Mouse (Mus musculus): ENCODE data around the gene Kctd19.
A peak's percentile ranks its signal among the peaks of the same experiment; 100 is the strongest.

Gene Kctd19

DNA sequence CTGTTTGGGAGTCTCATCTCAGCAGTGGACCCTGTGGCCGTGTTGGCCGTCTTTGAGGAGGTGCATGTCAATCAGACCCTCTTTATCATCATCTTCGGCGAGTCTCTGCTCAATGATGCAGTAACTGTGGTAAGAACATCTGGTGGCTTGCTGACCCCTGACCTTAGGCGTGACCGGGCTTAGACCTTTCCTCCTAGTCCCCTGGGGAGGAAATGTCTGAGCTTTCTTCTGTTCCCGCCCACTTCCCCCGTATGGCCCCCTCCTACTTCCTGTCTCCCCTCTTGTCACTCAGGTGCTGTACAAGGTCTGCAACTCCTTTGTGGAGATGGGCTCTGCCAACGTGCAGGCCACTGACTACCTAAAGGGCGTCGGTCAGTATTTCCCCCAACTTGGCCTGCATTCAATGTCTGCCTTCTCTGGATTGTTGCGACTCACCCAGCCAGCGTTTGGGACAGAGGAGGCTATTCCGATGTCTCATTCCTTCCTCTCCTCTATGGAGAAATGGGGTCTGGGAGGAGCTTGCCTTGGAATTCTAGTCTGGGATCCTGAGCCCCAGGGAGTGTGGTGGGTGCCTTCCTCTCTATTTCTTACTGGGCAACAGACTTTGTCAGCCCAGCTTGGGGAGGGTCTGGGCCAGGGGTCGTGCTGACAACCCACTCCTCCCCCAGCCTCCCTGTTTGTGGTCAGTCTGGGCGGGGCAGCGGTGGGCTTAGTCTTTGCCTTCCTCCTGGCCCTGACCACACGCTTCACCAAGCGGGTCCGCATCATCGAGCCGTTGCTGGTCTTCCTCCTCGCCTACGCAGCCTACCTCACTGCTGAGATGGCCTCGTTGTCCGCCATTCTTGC lies 57.9 kb downstream of the Kctd19 start:
- peak; percentile 41 to 46 for DNase-seq

- no peak for DNase-seq
These were observed 58.8 kb downstream of the Kctd19 start for GRCm38 (mm10) chr8:105354549-105354948.

DNA sequence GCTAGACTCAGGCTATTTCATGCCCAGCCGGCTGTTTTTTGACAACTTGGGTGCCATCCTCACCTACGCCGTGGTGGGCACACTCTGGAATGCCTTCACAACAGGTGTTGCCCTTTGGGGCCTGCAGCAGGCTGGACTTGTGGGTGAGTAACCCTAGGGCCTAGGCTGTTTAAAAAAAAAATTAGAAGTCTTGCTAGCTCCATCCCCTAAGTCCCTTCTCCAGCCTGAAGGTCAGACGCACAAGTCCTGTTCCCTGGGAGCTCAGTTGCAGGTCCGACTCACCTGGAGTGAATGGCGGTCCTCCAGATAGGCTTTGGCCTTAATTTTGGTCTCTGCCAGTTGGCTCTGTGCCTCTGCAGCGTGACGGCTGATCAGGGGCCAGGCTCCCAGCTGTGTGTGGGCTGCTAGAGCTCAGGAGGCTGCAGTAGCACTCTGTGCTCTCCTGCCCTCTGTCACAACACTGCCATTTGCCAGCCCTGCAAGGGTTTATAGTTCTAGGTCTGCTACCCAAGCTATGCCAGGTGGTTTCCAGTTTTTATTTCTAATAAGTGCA lies 59.6 kb downstream of the Kctd19 start:
- DNase-seq: no peak

DNA sequence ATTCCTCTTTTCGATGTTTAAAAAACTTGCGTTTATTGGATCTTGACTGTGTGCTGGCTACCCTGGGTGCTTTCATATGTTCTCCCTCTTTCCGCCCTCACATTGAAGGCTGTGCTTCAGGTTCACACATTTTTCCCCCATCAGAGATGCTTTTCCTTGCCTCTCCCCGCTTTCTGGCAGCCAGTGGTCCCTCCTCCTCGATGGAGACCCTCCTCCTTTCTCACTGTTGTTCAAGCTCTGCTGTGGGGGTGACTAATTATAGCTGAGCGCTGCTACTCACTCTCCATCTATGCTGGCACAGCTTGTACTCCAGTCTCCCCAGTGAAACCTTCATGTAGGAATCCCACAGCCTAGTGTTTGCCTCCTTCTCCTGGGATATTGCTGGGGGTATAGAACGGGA lies 63.1 kb downstream of the Kctd19 start:
- no peak for DNase-seq

DNA sequence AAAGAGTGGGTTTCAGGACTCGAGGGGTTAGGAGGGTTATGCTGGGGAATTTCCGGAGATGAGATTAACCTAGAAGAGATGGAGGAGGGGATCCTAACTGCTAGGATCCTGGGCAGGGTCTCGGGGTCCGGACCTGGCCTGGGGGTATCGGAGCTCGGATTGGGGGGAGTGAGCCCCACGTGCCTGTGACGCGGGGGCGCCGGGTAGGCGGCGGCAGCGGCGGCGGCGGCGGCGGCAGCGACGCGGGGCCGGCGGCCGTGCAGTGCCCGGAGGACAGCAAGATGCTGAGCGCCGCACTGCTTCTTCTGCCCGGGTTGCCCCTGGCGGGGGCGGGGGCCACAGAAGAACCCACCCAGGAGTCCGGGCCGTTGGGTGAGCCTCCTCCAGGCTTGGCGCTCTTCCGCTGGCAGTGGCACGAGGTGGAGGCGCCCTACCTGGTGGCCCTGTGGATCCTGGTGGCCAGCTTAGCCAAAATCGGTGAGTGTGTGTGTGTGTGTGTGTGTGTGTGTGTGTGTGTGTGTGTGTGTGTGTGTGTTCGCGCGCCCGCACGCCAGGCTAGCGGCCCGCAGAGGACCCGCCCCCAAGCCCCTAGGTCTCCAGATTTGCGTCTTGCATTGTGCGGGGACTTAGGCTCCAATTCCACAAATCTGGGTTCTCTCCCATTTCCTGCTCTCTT lies 64.1 kb downstream of the Kctd19 start:
- no peak for DNase-seq

DNA sequence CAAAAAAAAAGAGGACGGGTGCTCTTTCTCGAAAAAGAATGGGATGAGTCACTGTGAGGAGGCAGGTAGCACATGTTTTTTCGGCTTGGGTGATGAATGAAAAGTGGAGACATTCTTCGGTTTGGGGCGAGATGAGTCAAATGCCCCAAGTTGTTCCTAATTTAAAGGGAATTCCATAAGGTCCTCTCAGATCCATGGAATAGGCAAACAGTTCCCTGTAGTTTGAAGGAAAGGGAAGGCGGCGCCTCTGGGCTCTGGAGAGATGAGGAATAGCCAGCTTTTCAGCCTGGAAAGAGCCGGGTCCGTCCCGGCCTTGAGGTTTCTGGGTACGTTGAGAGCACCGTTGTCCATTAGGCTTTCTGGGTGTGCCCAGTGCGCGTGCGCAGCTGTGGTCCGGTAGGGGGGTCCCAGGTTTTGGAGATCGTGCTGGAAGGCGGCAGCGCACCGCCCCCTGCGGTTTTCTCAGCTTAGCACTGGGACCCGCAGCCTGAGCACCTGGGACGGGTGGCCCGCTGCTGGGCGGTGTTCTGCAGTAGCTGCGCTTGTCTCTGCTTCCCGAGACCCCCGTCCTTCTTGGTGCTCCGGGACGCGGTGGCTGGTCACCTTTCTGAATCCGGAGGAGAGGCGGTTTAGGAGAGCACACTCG lies 64.7 kb downstream of the Kctd19 start, which contains the start of gene Slc9a5:
TSS of gene Slc9a5 (plus strand) at position 394 of the 646 bp plus-strand sequence.
- DNase-seq: peak; percentile 29 to 48

DNA sequence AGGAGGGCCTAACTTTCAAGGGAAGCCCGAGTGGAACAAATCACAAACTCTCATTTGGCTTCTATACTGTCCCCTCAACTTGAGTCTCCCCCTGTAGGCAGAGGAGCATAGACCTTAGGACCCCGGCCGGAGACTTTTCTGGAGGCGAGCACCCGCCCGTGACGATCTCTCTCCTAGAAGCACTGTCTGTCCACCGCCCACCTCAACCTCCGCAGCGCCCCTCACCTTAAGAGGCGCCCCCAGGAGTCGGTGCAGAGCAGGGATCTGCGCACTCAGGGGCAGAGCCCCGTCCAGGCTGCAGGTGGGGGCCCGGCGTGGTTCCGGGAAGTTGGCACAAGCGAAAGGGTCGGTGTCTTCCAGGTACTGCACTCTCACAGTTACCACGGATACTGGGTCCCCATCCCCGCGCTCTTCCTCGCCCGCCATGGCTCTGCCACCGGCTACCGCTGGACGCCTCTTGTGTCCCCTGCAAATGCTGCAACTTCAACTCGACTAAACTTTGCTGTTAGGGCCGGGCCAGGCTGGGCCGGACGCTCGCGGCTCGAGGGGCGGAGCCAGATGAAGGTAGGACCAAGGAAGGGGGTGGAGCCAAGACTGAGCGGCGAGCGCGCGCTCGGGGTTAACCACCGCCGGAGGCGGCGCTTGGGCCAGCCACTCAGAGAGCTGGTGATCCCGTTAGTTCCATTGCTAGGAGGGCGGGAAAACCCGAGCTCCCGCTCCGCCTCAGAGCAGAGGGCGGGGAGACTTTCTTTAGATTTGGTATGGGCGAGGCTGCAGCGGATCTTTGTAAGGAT lies 65.7 kb downstream of the Kctd19 start, which contains the start of gene Fhod1:
TSS of gene Fhod1 (minus strand) at position 526 of the 794 bp plus-strand sequence.
- peak; percentile 88 to 90 for DNase-seq

GRCm38 (mm10) chr8:105346611-105347427 lies 66.5 kb downstream of the Kctd19 start:
- peak; percentile 32 to 42 for DNase-seq

- DNase-seq: no peak
These were observed 68.0 kb downstream of the Kctd19 start for GRCm38 (mm10) chr8:105345061-105345975.

DNA sequence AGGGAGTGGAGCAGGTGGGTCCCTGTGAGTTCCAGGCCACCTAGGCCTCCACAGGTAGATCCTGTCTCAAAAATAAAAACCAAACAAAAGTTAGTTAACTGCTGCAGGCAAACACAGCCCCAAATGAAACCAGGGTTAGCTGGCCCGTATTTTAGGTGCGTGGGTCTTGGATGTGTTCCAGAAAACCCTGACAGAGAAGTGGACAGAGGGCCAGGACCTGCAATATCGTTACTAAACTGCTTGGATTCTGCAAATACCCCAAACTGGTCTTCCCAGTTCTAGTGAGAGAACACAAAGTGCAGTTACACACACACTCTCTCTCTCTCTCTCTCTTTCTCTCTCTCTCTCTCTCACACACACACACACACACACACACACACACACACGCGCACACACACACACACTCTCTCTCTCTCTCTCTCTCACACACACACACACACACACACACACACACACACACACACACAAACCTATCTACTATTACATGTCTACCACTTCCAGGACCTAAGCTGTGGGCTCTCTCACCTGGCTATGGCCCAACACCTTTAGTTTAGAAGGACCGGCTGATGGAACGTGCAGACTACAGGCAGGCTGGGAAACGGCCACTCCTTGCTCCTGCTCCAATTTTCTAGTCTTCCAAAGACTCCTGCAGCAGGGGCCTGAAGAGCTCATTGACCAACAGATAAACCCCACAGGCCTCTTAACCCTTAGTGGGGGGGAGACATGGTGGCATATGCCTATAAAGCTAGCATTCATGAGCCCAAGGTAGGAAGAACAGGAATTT lies 69.3 kb downstream of the Kctd19 start:
- no peak for DNase-seq

- no peak for DNase-seq
These were observed 70.5 kb downstream of the Kctd19 start for GRCm38 (mm10) chr8:105342768-105343167.

DNA sequence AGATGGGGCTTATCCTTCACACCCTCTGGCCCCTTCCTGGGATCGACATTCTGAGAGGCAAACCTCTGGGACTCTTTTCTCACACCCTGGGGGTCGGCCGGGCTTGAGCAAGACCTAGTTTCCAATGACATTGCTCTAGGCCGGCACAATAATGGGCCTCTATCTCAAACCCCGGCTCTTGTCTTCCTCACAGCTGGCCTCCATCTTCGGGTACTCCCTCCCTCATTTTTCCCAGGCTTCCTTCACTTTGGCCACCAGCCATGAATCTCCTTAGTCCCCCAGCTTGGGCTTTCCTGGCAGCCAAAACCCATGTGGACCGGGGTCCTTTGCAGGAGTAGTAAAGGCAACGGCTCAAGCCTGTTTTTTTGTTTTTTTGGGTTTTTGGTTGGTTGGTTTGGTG lies 71.9 kb downstream of the Kctd19 start:
- no peak for DNase-seq

DNA sequence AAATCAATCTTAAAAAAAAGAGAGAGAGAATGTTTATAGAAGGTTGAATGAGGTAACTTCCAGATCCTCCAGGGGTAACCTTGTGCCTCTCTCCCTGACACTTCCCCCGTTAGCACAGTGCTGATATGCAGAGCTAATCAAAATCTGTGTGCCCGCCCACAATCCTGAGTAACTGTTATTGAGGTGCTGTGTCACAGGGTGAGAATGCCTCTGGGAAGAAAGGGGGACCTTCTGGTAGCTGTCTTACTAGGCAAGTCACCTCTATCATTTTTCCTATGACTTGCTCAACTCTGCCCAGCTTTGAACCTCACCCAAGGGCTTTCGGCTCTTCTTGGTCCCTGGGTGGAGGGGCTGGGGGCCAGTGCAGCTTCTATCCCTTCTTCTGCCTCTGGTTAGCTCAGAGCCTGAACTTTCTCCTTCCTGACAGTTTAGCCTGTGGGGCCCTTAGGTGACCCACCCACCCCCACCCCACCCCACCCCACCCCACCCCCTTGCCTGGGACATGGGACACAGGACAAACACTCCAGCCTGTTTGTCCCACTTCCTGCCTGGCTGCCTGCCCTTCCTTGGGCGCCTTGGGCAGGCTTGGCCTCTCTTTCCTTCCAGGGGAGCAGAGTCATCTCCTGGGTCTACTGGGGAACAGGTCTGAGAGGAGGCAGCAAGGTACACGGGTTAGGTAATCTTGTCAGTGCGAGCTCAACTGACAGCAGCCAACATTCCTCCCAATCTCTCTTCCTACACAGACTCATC lies 73.2 kb downstream of the Kctd19 start:
- no peak for DNase-seq

DNA sequence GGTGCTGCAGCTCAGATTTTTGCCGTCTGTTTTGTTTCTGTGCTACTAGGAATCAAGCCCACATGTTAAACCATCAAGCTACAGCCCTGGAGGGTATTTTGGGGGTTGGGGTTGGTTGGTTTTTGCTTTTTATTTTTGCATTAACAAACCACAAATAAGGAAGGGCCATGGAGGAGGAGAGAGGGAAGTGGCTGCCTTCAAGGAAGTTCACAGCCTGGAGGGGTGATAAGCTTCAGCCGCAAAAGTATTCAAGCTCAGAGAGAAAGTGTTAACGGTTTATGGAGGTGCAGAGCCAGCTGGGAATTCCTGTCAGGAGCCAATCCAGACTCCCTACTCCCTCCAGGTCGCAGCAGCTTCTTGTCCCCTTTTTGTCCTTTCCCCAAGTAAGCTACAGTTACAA lies 74.3 kb downstream of the Kctd19 start:
- DNase-seq: no peak

DNA sequence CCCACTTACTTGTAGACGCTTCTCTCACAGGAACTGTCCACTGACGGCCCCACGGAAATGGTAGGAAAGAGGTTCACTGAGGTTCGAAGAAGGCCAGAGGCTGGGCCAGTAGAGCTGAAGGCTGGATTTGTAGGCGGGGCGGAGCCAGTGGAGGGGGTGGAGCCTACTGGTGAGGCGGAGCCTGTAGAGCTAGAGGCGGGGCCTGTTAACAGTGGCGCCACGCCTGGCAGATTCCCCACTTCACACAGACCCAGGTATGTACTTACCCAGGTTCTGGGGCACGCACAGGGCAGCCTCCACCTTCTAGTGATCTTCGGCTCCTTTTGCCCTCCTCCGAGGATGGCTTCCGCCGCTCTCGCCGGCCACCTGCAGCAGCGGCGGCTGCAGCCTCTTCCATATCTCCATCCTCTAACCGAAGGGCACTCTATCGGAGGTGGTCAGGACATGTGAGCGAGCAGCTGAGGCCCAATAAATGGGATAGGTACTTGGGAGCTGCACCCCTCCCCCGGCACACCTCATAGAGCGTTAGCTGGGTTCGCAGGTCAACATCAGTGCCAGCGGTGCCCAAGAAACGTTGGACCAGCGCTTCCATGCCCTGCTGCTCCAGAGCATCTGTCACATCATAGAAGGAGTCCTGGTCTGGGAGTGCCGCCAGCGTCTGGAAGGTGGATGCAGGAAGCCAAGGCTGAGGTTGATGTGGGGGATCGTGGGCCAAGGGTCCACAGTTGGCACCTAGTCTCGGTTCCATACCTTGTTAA lies 76.8 kb downstream of the Kctd19 start:
- DNase-seq: no peak
